Mouse (Mus musculus) urinary bladder, adult 18-20 months (tissue): Measurements from ENCODE around the gene 9130409I23Rik.
"Not testable (repeated sequence)": the region's sequence is repeated elsewhere in the genome, so short reads cannot be mapped to it uniquely, and the experiment has no call there.

Experiments
- DNase-seq, 2 experiments: peaks; one replicate each; pipeline ENCODE4 v3.0.0; 2022; ENCODE audit warnings: low spot score in 2 of 2, mixed read lengths in 2 of 2

9130409I23Rik gene

DNA sequence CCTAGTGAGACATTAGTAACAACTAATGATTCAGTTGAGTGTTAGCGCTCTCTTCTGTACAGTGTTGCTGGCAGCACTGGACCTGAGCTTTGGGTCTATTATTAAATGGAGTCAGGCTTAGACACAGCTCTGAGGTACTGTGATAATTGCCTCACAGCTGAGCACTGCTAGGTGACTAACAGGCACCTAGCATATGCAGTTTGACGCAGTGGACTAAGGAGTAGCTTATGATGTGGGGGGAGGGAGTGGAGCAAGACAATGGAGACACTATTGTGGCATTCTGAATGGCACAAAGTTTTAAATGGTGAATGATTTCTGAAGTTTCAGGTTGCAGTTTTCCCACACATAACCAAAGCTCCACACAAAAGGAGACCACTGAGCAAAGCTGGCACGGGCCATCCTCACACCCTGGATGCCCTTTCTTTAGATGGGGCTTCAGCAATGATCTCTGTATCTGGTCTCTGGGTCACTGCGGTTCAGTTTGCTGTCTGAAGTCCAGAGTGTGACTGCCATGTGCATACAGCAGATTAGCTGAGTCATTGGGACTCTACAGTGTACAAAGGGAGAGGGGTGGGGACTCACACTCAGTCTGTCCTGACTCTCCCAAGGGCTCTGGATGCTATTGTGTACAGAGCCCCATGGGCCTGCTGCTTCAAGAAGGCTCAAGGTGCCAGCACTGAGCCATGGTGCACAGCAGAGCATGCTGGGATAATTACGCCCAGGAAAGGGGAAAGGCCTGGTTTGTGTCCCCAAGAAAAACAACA, 15.8 kb upstream of the 9130409I23Rik start:
- DNase-seq = not testable (repeated sequence)

DNA sequence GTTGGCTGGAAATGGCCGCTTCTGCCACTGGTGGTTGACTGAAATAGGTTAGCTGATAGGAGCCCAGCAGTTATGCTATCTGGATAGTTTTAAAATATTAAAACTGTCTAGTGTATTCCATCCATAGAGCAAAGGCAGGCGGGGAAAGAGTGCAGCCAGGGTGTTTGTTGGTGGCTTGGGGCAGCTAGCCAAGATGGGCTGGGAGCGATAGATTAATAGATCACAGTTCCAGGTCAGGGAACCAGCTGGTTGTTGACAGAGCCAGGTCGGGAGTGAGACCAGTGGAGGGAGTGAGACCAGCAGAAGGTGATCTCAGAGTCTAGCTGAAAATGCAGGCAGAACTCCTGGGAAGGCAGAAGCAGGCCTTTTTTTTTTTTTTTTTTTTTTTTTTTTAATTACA, 13.4 kb upstream of the 9130409I23Rik start:
- no peak for DNase-seq

DNA sequence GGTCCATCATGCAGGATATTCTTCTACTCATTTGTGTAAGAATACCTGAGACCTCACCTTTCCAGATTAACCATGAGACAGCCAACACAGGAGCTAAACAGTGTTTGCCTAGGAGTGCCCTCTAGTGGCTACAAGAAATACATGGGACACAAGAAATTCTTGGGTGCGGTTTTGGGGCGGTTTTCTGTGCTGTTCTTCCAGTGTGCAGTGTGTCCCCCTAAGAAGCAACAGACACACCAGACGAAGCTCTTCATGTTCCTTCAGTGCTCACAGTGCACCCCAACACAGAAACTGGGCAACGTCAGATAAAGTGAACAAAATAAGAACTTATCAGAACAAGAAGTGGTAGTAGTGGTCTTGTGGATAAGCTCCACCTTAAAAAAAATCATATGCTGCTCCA, 11.4 kb upstream of the 9130409I23Rik start:
- DNase-seq = no peak

DNA sequence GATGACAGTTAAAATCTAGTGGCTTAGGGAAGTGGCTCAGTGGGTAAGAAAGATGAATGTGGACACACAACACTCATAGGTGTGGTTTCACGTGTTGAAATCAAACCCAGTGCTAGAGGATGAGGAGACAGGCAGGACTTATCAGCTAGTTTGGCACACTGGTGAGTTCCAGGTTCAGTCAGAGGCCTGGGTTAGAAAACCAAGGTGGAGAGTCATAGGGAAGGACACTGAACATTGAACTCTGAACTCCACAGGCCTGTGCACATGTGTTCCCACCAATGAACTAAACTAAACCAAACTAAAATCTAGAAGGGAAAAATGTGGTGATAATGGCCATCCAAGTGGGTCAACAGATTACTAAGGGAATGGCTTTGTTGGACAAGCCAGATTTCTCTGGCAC, 3.5 kb upstream of the 9130409I23Rik start:
- DNase-seq = no peak

DNA sequence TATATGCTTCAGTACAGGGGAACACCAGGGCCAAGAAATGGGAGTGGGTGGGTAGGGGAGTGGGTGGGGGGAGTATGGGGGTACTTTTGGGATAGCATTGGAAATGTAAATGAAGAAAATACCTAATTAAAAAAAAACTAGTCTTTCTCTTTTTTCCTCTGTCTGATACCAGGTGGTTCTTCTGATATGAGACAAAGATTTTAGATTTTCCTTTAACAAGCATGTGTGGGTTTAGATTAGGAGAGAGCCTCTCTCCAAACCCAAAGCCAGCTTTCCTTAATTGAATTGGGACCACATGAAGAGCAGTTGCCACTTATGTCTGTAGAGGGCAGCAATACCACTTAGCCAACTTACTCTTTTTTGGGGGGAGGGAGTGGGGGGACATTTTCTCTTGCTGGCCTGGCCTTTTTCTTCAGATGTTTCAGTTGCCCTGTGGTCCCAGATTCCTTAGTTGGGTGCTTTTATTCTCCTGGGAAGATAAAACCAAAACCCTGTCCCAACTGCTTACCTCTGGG, 1.7 kb upstream of the 9130409I23Rik start:
- DNase-seq = no peak

- DNase-seq = no peak
Measured at GRCm38 (mm10) chr1:181052898-181053297, 1.9 kb downstream of the 9130409I23Rik start.

DNA sequence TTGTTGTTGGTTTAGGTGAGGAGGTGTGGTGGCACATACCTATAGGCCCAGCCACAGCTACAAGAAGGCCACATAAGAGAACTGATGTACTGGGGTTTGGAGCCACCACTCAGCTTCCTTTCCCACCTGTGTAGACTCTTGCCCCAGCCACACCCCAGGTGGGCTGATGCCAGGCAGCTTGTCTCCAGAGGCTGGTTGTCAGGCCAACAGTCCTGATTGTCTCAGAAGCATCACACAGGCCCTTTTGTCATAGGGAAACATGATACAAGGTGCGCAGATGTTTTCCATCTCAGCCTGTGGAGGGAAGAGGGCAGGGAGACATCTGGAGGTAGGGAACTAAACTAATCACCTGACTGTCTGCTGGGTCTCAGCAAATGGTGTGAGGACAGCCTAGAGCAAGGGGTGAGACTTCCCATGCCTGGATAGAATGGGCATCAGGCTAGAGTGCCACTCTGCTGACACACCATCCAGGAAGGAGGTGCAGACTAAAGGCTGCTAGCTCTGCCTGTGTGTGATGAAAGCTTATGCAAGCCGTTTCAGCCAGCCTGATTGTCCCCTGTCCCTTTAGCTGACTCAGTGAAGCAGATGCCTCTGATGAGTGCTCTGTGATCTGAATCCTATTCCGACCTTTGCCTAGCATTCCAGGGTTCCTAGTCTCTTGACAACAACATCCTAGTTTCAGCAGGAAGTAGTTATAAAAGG, 10.9 kb downstream of the 9130409I23Rik start:
- DNase-seq = no peak

- no peak for DNase-seq
Measured at GRCm38 (mm10) chr1:181063991-181064390, 13.0 kb downstream of the 9130409I23Rik start.

- DNase-seq = peak in 1 of 2 experiments; percentile 26
Measured at GRCm38 (mm10) chr1:181064648-181065047, 13.6 kb downstream of the 9130409I23Rik start.

DNA sequence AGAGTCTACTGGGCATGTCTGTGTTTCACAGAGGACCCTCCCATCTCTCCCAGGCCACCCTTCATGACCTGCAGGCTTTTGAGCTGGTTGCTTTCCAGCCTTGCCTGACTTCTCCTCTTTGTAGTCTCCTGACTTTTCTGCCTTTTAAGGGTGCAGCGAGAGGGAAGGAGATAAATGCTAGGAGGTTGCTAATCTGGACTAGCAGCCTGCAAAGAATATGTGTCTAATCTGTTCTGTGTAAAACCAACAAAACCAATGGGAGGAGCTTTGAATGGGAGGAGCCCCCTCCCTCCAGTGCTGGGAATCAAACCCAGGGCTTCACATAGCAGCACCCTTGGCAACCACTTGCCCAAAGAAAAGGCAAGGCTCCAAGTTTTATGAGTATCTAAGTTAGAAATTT, 17.3 kb downstream of the 9130409I23Rik start:
- DNase-seq = no peak

GRCm38 (mm10) chr1:181069671-181070070, 18.6 kb downstream of the 9130409I23Rik start:
- DNase-seq = no peak

DNA sequence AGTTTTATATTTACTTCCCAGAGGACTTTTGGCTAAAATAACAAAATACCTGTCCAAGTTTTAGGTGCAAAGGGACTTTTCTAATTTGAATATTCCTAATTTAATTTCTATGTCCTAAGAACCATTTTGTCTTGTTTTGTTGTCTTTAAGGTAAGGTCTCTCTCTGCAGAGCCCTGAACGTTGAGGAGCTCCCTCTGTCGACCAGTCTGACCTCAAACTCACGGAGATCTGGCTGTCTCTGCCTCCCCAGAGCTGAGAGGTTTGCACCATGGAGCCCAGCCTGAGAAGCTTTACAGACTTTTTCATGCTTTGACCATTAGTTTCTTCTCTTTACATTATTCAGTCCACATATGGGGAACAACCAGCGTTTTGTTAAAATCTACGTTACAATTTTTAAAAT, 22.0 kb downstream of the 9130409I23Rik start:
- DNase-seq = no peak

DNA sequence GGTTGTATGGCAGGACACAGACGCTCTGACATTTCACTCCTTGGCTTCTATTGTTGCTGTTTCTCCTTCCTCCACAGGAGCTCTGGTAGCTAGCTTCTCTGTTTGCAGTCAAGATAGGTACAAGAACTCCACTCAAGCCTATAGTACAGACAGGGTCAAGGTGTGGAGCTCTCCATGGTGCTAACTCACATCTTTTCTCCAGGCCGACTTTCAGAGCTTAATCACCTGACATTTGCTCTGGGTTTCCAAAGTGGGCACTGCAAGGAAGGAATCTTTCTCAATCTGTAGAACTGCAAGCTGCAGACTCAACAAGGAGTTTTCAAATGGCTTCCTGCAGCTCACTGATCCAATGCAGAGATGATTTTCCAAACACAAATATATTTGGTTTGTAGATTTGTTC, 33.0 kb downstream of the 9130409I23Rik start:
- no peak for DNase-seq

GRCm38 (mm10) chr1:181090048-181090447, 39.0 kb downstream of the 9130409I23Rik start:
- DNase-seq = no peak
